Comparison of ENCODE assay signal across 24 mouse cellular contexts in the genomic region with DNA sequence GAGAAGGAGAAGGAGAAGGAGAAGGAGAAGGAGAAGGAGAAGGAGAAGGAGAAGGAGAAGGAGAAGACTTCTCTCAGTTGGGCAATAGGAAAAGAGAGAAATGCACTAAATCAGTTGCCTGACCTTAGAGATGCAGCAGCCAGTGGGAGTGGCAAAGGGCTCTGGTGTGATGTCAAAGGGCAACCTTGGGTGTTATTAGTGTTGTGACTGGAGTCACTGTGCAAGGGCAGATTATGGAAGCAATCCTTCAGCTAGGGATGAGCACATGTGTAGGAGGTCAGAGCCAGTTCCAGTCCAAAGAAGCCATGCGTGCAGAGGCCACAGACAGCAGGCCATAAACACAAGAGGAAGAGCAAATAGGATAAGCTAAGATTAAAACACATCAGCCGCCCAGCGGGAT. TPM values are rescaled to one million over a fixed set of nuclear protein-coding genes. Genes with fewer than 3 reads are reported as not detected.
DNase-seq lines count a peak whose midpoint lies in the region; ATAC-seq lines count a peak whose summit lies in the region.
"Had no signal": no experiment of that assay in that cellular context is flagged by ENCODE, and none has a peak within 500 bp of the region (broad histone marks: within the 10 kb centered on the region; RNA-seq: fewer than 3 reads in every experiment).

No protein-coding gene starts in this region.

- no peak overlapping the region for H3K4me3 ChIP-seq in heart, embryonic 12.5 days
- no peak overlapping the region for H3K4me3 ChIP-seq in kidney, embryonic 14.5 days (ENCODE audit: low read length)
- H3K4me3 ChIP-seq: embryonic facial prominence, embryonic 12.5 days; embryonic facial prominence, embryonic 15.5 days; forebrain, embryonic 12.5 days; forebrain, embryonic 15.5 days; heart, embryonic 10.5 days had no signal

- peak; percentile 42 for DNase-seq in adrenal gland, postnatal 14 days
- no peak for DNase-seq in adrenal gland, postnatal 25 days
- peak; percentile 87 for DNase-seq in heart, adult 11 months
- no peak for DNase-seq in kidney, adult 11 months
- DNase-seq in fat pad, adult 2 months (ENCODE audit: extremely low read depth, low read depth, low spot score), result peak; percentile 40
- no peak for DNase-seq in layer of hippocampus, adult 8-10 months (ENCODE audit: low spot score in 2 of 2)
- DNase-seq: cerebellum, adult 11 months; cerebellum, adult 2 months; cerebellum, adult 9-11 months; cerebellum, postnatal 25 days; gastrocnemius, postnatal 36 days; kidney, adult 2 months had no signal

- no peaks in the 10 kb centered on the region for H3K4me1 ChIP-seq in heart, embryonic 12.5 days (replicated peaks)
- no peaks in the 10 kb centered on the region for H3K4me1 ChIP-seq in kidney, embryonic 14.5 days (ENCODE audit: control insufficient read depth, insufficient read depth, low read length)
- H3K4me1 ChIP-seq: embryonic facial prominence, embryonic 12.5 days; embryonic facial prominence, embryonic 15.5 days; forebrain, embryonic 12.5 days; forebrain, embryonic 15.5 days; heart, embryonic 10.5 days had no signal

- no peaks in the 10 kb centered on the region for H3K9me3 ChIP-seq in heart, embryonic 12.5 days (replicated peaks)
- H3K9me3 ChIP-seq in kidney, embryonic 14.5 days (ENCODE audit: control insufficient read depth, low read length), result no peaks in the 10 kb centered on the region
- H3K9me3 ChIP-seq: embryonic facial prominence, embryonic 12.5 days; embryonic facial prominence, embryonic 15.5 days; forebrain, embryonic 12.5 days; forebrain, embryonic 15.5 days; heart, embryonic 10.5 days had no signal

- ATAC-seq in heart, embryonic 12.5 days (ENCODE audit: insufficient number of reproducible peaks, low FRiP score), result no peak
- 0 out of 2 replicates have a peak, but pooled peaks have one; percentile 35 for ATAC-seq in kidney, embryonic 14.5 days (ENCODE audit: low FRiP score, low TSS enrichment)
- ATAC-seq: CD4-positive, CD25-positive, alpha-beta regulatory T cell, adult 4 months; forebrain, embryonic 15.5 days; hindbrain, postnatal 0 days; inflammation-experienced regulatory T-cells, adult 6 months; intestine, embryonic 16.5 days had no signal

- WGBS in heart, embryonic 12.5 days, result 95% methylated on average over 3 of the region's 3 CpGs
- 66% methylated on average over 3 of the region's 3 CpGs for WGBS in kidney, embryonic 14.5 days

- no peaks in the 10 kb centered on the region for H3K27me3 ChIP-seq in heart, embryonic 12.5 days (replicated peaks)
- no peaks in the 10 kb centered on the region for H3K27me3 ChIP-seq in kidney, embryonic 14.5 days (ENCODE audit: control insufficient read depth, insufficient read depth, low read length)
- H3K27me3 ChIP-seq: embryonic facial prominence, embryonic 12.5 days; embryonic facial prominence, embryonic 15.5 days; forebrain, embryonic 12.5 days; forebrain, embryonic 15.5 days had no signal

- H3K27ac ChIP-seq in heart, embryonic 12.5 days (ENCODE audit: poor library complexity, severe bottlenecking), result no peak overlapping the region
- no peak overlapping the region for H3K27ac ChIP-seq in kidney, embryonic 14.5 days (ENCODE audit: low read depth, low read length)
- H3K27ac ChIP-seq: embryonic facial prominence, embryonic 12.5 days; embryonic facial prominence, embryonic 15.5 days; forebrain, embryonic 12.5 days; forebrain, embryonic 15.5 days; heart, embryonic 10.5 days; hindbrain, embryonic 14.5 days; hindbrain, postnatal 0 days had no signal

- no peak overlapping the region for H3K9ac ChIP-seq in heart, embryonic 12.5 days
- no peak overlapping the region for H3K9ac ChIP-seq in kidney, embryonic 14.5 days (ENCODE audit: low read depth, low read length)
- H3K9ac ChIP-seq: embryonic facial prominence, embryonic 12.5 days; embryonic facial prominence, embryonic 15.5 days; forebrain, embryonic 12.5 days; forebrain, embryonic 15.5 days; hindbrain, embryonic 14.5 days had no signal

- no peaks in the 10 kb centered on the region for H3K36me3 ChIP-seq in heart, embryonic 12.5 days
- no peaks in the 10 kb centered on the region for H3K36me3 ChIP-seq in kidney, embryonic 14.5 days (ENCODE audit: control insufficient read depth, insufficient read depth, low read length)
- H3K36me3 ChIP-seq: embryonic facial prominence, embryonic 12.5 days; embryonic facial prominence, embryonic 15.5 days; forebrain, embryonic 12.5 days; forebrain, embryonic 15.5 days; heart, embryonic 10.5 days had no signal

- H3K4me2 ChIP-seq in heart, embryonic 12.5 days, result no peak overlapping the region
- no peak overlapping the region for H3K4me2 ChIP-seq in kidney, embryonic 14.5 days (replicated peaks; ENCODE audit: low read depth, low read length)
- H3K4me2 ChIP-seq: embryonic facial prominence, embryonic 12.5 days; embryonic facial prominence, embryonic 15.5 days; forebrain, embryonic 12.5 days; forebrain, embryonic 15.5 days; hindbrain, embryonic 14.5 days had no signal

RNA-seq across cellular contexts. Expression of gene Mast4, which starts 56.7 kb away (rescaled TPM):
- total RNA-seq in adrenal gland, postnatal 14 days (2021), result 60.8 and 61.5 TPM in 2 replicates
- total RNA-seq in adrenal gland, postnatal 25 days (2021), result 72.6 and 83.7 TPM in 2 replicates
- polyA plus RNA-seq in heart, embryonic 12.5 days (2016; fragmentation: Nextera tagmentation; extraction: Ambion mirVana), result 52.1 and 55.0 TPM in 2 replicates
- 25.1 and 31.0 TPM in 2 replicates for polyA plus RNA-seq in kidney, embryonic 14.5 days (2014; fragmentation: Nextera tagmentation; extraction: Ambion mirVana)
- 10 to 100 TPM; 62.8 to 81.8 (median 67.6) TPM for total RNA-seq in layer of hippocampus, adult 8-10 months (2022)

Comparison
In these comparisons a context has a peak if more than half of its experiments do, and no peak if none do; other contexts are left out.
1. DNase-seq: peak in adrenal gland, postnatal 14 days (single experiment), heart, adult 11 months (single experiment) and fat pad, adult 2 months (single experiment); none in adrenal gland, postnatal 25 days (single experiment), kidney, adult 11 months (single experiment) and layer of hippocampus, adult 8-10 months (0 of 2).